Mouse (Mus musculus) hindbrain, postnatal 0 days (tissue): Measurements from ENCODE around the gene Cldn10. TPM values are rescaled to one million over a fixed set of nuclear protein-coding genes. Genes with fewer than 3 reads are reported as not detected.

Experiments used
- ATAC-seq: fragments of 200-750 bp; cut with Nextera tagmentation; 2 replicates; pipeline ENCODE4 v1.8.0; 2017; ENCODE audit warnings: mild to moderate bottlenecking, moderate TSS enrichment, moderate library complexity
- DNase-seq: peaks from one replicate; pipeline ENCODE4 v3.0.0-alpha.2; 2015; ENCODE audit warnings: low spot score
- H3K27ac ChIP-seq: fragments of 300-500 bp; sonication (generic); 2 replicates; pipeline ENCODE4 v1.5.1; 2014; ENCODE audit warnings: mild to moderate bottlenecking
- H3K27me3 ChIP-seq: fragments of 300-500 bp; sonication (generic); 2 replicates; pipeline ENCODE4 v1.6.1; 2014; ENCODE audit warnings: low read length, mixed read lengths; ENCODE audit not compliant: insufficient read depth
- H3K36me3 ChIP-seq: fragments of 300-500 bp; sonication (generic); 2 replicates; pipeline ENCODE4 v1.6.1; 2014; ENCODE audit warnings: low read length, mixed read lengths; ENCODE audit not compliant: insufficient read depth
- H3K4me1 ChIP-seq: fragments of 300-500 bp; sonication (generic); 2 replicates; pipeline ENCODE4 v1.6.1; 2014; ENCODE audit warnings: antibody characterized with exemption, low read length, mixed read lengths; ENCODE audit not compliant: insufficient read depth
- H3K4me2 ChIP-seq: fragments of 300-500 bp; sonication (generic); 2 replicates; pipeline ENCODE4 v1.6.1; 2014; ENCODE audit warnings: low read depth, mild to moderate bottlenecking, low read length, moderate library complexity, mixed read lengths
- H3K4me3 ChIP-seq: fragments of 300-500 bp; sonication (generic); 2 replicates; pipeline ENCODE4 v1.5.1; 2014; ENCODE audit warnings: low read length
- H3K9ac ChIP-seq: fragments of 300-500 bp; sonication (generic); replicated peaks from 2 replicates; pipeline ENCODE4 v1.6.1; 2014; ENCODE audit warnings: mild to moderate bottlenecking, low read length, moderate library complexity, mixed read lengths
- H3K9me3 ChIP-seq: fragments of 300-500 bp; sonication (generic); 2 replicates; pipeline ENCODE4 v1.6.1; 2016; ENCODE audit warnings: low read length, mixed read lengths
- CTCF ChIP-seq: IDR thresholded peaks from 2 replicates; pipeline ENCODE4 v1.5.1; 2016; ENCODE audit warnings: antibody characterized with exemption, control low read depth, low read depth
- WGBS: fragments of 180-500 bp; shearing (Covaris S2); extraction: QIAGEN DNeasy Blood & Tissue Kit; methylation state at CpG from one replicate; pipeline ENCODE4 v1.1.7; 2014; 5-methylcytosine and 5-hydroxymethylcytosine counted together
- polyA plus RNA-seq: library from polyadenylated mRNA; unstranded; fragments of >200 nt; fragmentation: Nextera tagmentation; extraction: Ambion mirVana; gene quantifications from 2 replicates; pipeline ENCODE4 v1.2.1, GENCODE M21; 2015
- total RNA-seq: library from RNA; depleted of rRNA; stranded (reverse); fragments of >200 nt; gene quantifications from 2 replicates; pipeline ENCODE4 v1.2.3, GENCODE M21; 2014; rRNA removed

Cldn10 gene
- total and polyA plus RNA-seq, 2 experiments from 2014 or later, result 10.0 to 27.4 TPM

DNA sequence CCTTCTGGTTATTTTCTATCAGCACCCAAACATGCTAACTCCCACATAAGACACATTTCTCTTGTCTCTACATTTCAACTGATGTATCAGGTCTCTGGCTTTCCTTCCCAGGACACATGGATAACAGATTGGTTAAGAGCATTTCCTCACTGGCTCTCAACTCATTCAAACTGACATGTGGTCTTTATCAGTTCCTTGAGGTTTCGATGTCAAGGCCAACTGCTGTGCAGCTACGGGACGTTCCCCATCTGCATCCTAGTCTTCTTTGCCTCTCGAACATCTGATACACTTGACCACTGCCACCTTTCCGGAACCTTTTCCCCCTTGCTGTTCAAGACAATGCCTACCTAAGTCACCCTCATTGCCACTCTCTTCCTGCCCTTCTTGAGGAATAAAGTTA lies 125.9 kb downstream of the Cldn10 start:
- H3K9ac ChIP-seq, result no peak overlapping the region
- no peaks in the 10 kb centered on the region for H3K27me3 ChIP-seq
- H3K4me2 ChIP-seq, result no peak overlapping the region
- no peaks in the 10 kb centered on the region for H3K9me3 ChIP-seq
- no peak overlapping the region for H3K4me3 ChIP-seq
- WGBS, result 80% methylated on average over 5 of the region's 5 CpGs
- DNase-seq, result no peak
- ATAC-seq, result no peak
- no peak for TF ChIP-seq CTCF
- no peak overlapping the region for H3K27ac ChIP-seq
- H3K4me1 ChIP-seq, result no peaks in the 10 kb centered on the region
- H3K36me3 ChIP-seq, result peaks cover 28% of the 10 kb centered on the region

DNA sequence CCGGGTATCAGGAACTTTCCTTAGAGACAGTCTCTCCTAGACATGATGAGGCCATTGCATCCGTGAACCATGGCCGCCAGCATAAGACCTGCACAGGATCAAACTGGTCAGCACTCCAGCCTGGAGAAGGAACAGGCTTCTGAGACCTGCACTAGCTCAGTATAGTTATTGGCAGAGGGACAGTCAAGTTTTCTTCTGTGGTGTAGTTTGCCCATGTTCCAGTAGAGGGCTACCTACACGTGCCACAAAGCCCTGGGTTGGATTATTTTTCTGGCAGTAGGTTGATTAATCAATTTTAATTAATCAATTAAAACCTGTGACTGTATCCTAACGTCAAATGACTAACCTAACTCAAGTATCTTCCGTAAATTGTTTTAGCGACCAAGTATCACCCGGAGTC lies 131.3 kb downstream of the Cldn10 start:
- WGBS, result 67% methylated on average over 8 of the region's 8 CpGs
- H3K27me3 ChIP-seq, result no peaks in the 10 kb centered on the region

DNA sequence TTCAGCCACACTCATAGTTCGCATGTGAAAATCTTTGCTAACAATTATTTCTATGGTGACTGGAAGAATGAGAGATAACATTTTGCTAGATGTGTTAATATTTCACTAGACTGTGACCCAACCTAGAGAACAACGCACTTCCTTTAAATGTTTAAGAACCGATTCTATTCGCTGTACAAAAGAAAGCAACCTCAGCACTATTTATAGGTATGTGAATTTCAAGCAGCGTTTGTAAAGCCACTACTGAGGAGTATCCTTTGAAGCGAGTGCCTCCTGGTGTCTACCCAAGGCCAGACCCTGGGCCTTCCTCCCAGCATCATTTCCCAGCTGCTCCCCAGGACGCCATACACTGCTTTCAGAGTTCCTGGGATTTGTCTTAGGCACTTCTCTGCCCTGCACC lies 132.9 kb downstream of the Cldn10 start:
- ATAC-seq (no peak), DNase-seq (no peak)
- no peak overlapping the region for H3K4me3 ChIP-seq
- peaks cover 7% of the 10 kb centered on the region; the same call in 1 of the 2 replicates for H3K36me3 ChIP-seq
- H3K9me3 ChIP-seq, result no peaks in the 10 kb centered on the region
- H3K27ac ChIP-seq, result no peak overlapping the region
- peak overlapping the region; percentile 86 for H3K4me2 ChIP-seq
- no peak overlapping the region for H3K9ac ChIP-seq
- WGBS, result 56% methylated on average over 7 of the region's 7 CpGs
- H3K27me3 ChIP-seq, result no peaks in the 10 kb centered on the region
- peak; percentile 10; the same call in 1 of the 2 replicates for TF ChIP-seq CTCF
- peaks cover 26% of the 10 kb centered on the region for H3K4me1 ChIP-seq

More for the DNA sequence above, 131.3 kb downstream of the Cldn10 start:
- ATAC-seq (peak; percentile 49; the same call in 1 of the 2 replicates), DNase-seq (peak; percentile 70)
- no peak overlapping the region for H3K4me3 ChIP-seq
- peak; percentile 74 for TF ChIP-seq CTCF
- H3K27ac ChIP-seq, result no peak overlapping the region
- no peaks in the 10 kb centered on the region for H3K9me3 ChIP-seq
- H3K4me2 ChIP-seq, result no peak overlapping the region
- peaks cover 26% of the 10 kb centered on the region for H3K4me1 ChIP-seq
- H3K9ac ChIP-seq, result no peak overlapping the region
- peaks cover 7% of the 10 kb centered on the region; the same call in 1 of the 2 replicates for H3K36me3 ChIP-seq

DNA sequence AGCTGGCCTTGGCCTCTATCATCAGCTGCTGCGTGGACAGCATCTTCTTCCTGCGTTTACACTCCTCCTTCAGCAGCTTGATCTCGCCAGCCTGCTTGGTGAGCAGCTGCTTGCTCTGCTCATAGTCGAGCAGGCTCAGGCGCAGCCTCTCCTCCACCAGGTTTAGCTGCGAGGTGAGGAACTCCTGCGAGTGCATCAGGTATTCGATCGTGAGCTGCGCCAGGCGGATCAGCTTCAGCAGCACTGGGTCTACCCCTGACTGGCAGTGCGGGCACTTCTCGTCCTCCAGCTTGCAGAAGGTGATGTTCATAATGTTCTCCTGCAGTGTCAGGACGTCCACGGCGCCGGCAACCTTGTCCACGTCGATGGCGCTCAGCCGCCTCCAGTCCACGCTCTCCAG lies 134.5 kb downstream of the Cldn10 start:
- H3K4me1 ChIP-seq, result peaks cover 26% of the 10 kb centered on the region
- H3K9ac ChIP-seq, result peak overlapping the region; percentile 56
- H3K9me3 ChIP-seq, result no peaks in the 10 kb centered on the region
- TF ChIP-seq CTCF, result no peak
- peak overlapping the region; percentile 86 for H3K4me2 ChIP-seq
- H3K4me3 ChIP-seq, result peak overlapping the region; percentile 84
- DNase-seq (peak; percentile 46), ATAC-seq (peak; percentile 10; the same call in 1 of the 2 replicates)
- H3K27ac ChIP-seq, result no peak overlapping the region
- H3K27me3 ChIP-seq, result no peaks in the 10 kb centered on the region
- H3K36me3 ChIP-seq, result peaks cover 7% of the 10 kb centered on the region; the same call in 1 of the 2 replicates
- 20% methylated on average over 22 of the region's 22 CpGs for WGBS

DNA sequence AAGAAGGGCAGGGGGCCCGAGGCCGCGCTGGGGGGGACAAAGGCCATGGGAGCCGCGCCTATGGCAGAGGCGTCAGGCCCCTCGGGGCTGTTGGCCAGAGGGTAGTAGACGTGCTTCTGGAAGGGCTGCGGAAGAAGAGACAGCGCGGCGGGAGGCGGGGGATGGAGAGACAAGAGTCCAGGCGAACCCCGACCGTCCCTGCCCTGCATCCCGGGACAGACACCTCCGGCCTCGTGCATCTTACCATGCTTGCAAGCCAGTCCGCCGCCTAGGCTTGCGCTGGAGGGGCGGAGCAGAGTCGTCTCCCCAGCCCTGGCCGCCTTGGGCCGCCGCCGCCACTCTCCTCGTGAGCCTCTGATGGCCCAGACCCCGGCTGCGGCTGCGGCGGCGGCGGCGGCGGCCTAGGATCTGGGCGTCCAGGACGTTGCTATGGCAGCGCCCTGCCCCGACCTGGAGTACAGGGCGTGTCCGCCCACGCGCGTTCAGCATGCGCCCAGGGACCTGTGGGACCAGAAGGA lies 135.0 kb downstream of the Cldn10 start:
- Histone ChIP-seq H3K27me3 (no peaks in the 10 kb centered on the region), H3K9me3 (no peaks in the 10 kb centered on the region), H3K4me3 (peak overlapping the region; percentile 84), H3K27ac (no peak overlapping the region), H3K4me1 (peaks cover 26% of the 10 kb centered on the region), H3K9ac (peak overlapping the region; percentile 56), H3K36me3 (peaks cover 7% of the 10 kb centered on the region; the same call in 1 of the 2 replicates), H3K4me2 (peak overlapping the region; percentile 86)
- WGBS, result 2% methylated on average over 44 of the region's 47 CpGs
- peak; percentile 31 for DNase-seq
- ATAC-seq, result peak; percentile 21; the same call in 1 of the 2 replicates
- no peak for TF ChIP-seq CTCF

Other genes with a start within 250 kb of the Cldn10 start
- gene Abcc4, start 81.7 kb upstream of the Cldn10 start, total RNA-seq, result 4.3 and 4.8 TPM in 2 replicates
- gene Abcc4, start 81.7 kb upstream of the Cldn10 start, polyA plus RNA-seq, result 2.1 and 2.3 TPM in 2 replicates
- gene Dzip1, start 137.6 kb downstream of the Cldn10 start, total RNA-seq, result 352 and 378 TPM in 2 replicates
- 99.0 and 102 TPM in 2 replicates for gene Dzip1, start 137.6 kb downstream of the Cldn10 start, polyA plus RNA-seq
- gene Dnajc3, start 150.1 kb downstream of the Cldn10 start, total RNA-seq, result 16.7 and 19.0 TPM in 2 replicates
- 22.8 and 23.2 TPM in 2 replicates for gene Dnajc3, start 150.1 kb downstream of the Cldn10 start, polyA plus RNA-seq